Mouse (Mus musculus): ENCODE results near the gene Gdf2.

- TF ChIP-seq CTCF (IDR thresholded peaks at IDR 0.05; ENCODE audit: control insufficient read depth, insufficient read depth, insufficient replicate concordance, low read depth, low read length) (no peak), POLR2A (IDR thresholded peaks at IDR 0.05; ENCODE audit: control insufficient read depth, low read depth, low read length) (no peak)
Observed at GRCm38 (mm10) chr14:33991971-33992370, 51.1 kb downstream of the Gdf2 start.

All from testis, adult 2 months (tissue).